Mouse (Mus musculus) heart, embryonic 11.5 days (tissue): ENCODE results near the gene Sh3bgr. TPM values are rescaled to one million over a fixed set of nuclear protein-coding genes. Genes with fewer than 3 reads are reported as not detected.

Experiments
- ATAC-seq: fragments of 200-750 bp; cut with Nextera tagmentation; replicated peaks from 2 replicates; pipeline ENCODE4 v1.8.0; 2017; ENCODE audit warnings: moderate library complexity; ENCODE audit not compliant: insufficient number of reproducible peaks, low FRiP score, low TSS enrichment
- H3K27ac ChIP-seq: fragments of 300-500 bp; sonication (generic); 2 replicates; pipeline ENCODE4 v1.5.1; 2014; ENCODE audit warnings: mild to moderate bottlenecking, low read depth, low read length
- H3K27me3 ChIP-seq: fragments of 300-500 bp; sonication (generic); 2 replicates; pipeline ENCODE4 v1.6.1; 2014; ENCODE audit warnings: mild to moderate bottlenecking, low read length, mixed read lengths; ENCODE audit not compliant: control insufficient read depth, insufficient read depth
- H3K36me3 ChIP-seq: fragments of 300-500 bp; sonication (generic); 2 replicates; pipeline ENCODE4 v1.6.1; 2014; ENCODE audit warnings: mild to moderate bottlenecking, low read length, moderate library complexity, mixed read lengths; ENCODE audit not compliant: control insufficient read depth, insufficient read depth
- H3K4me1 ChIP-seq: fragments of 300-500 bp; sonication (generic); 2 replicates; pipeline ENCODE4 v1.6.1; 2014; ENCODE audit warnings: low read length; ENCODE audit not compliant: control insufficient read depth, insufficient read depth
- H3K4me2 ChIP-seq: fragments of 300-500 bp; sonication (generic); 2 replicates; pipeline ENCODE4 v1.6.1; 2014; ENCODE audit warnings: mild to moderate bottlenecking, moderate library complexity
- H3K4me3 ChIP-seq: fragments of 300-500 bp; sonication (generic); 2 replicates; pipeline ENCODE4 v1.5.1; 2014; ENCODE audit warnings: low read depth, low read length
- H3K9ac ChIP-seq: fragments of 300-500 bp; sonication (generic); 2 replicates; pipeline ENCODE4 v1.6.1; 2014; ENCODE audit warnings: mild to moderate bottlenecking, low read depth, low read length, moderate library complexity
- H3K9me3 ChIP-seq: fragments of 300-500 bp; sonication (generic); replicated peaks from 2 replicates; pipeline ENCODE4 v1.6.1; 2016; ENCODE audit warnings: low read length; ENCODE audit not compliant: control insufficient read depth
- WGBS: fragments of 180-500 bp; shearing (Covaris S2); extraction: QIAGEN DNeasy Blood & Tissue Kit; methylation state at CpG from one replicate; pipeline ENCODE4 v1.1.7; 2014; ENCODE audit not compliant: insufficient replicate concordance; 5-methylcytosine and 5-hydroxymethylcytosine counted together
- polyA plus RNA-seq: library from polyadenylated mRNA; unstranded; fragments of >200 nt; fragmentation: Nextera tagmentation; extraction: Ambion mirVana; gene quantifications from 2 replicates; pipeline ENCODE4 v1.2.1, GENCODE M21; 2014

Sh3bgr gene
- polyA plus RNA-seq, 1 experiment from 2014 or later, result 664 TPM

GRCm38 (mm10) chr16:96222452-96222851 lies 22.2 kb downstream of the Sh3bgr start:
- H3K27ac ChIP-seq, result no peak overlapping the region
- no peaks in the 10 kb centered on the region for H3K4me1 ChIP-seq
- H3K4me2 ChIP-seq, result no peak overlapping the region
- no peak overlapping the region for H3K9ac ChIP-seq
- H3K4me3 ChIP-seq, result no peak overlapping the region
- H3K9me3 ChIP-seq, result no peaks in the 10 kb centered on the region
- H3K27me3 ChIP-seq, result no peaks in the 10 kb centered on the region
- 66% methylated on average over 1 of the region's 1 CpGs for WGBS
- peaks cover 2% of the 10 kb centered on the region; the same call in 1 of the 2 replicates for H3K36me3 ChIP-seq
- no peak for ATAC-seq

GRCm38 (mm10) chr16:96228438-96228837 lies 28.2 kb downstream of the Sh3bgr start:
- Histone ChIP-seq H3K27me3 (no peaks in the 10 kb centered on the region), H3K4me3 (no peak overlapping the region), H3K27ac (no peak overlapping the region), H3K9ac (no peak overlapping the region), H3K4me1 (no peaks in the 10 kb centered on the region), H3K36me3 (peaks cover 2% of the 10 kb centered on the region; the same call in 1 of the 2 replicates), H3K4me2 (no peak overlapping the region), H3K9me3 (no peaks in the 10 kb centered on the region)
- ATAC-seq, result no peak
- 75% methylated on average over 13 of the region's 13 CpGs for WGBS

- Histone ChIP-seq H3K9ac (no peak overlapping the region), H3K4me1 (no peaks in the 10 kb centered on the region), H3K27ac (no peak overlapping the region), H3K36me3 (peaks cover 2% of the 10 kb centered on the region; the same call in 1 of the 2 replicates), H3K4me2 (no peak overlapping the region), H3K4me3 (no peak overlapping the region), H3K9me3 (no peaks in the 10 kb centered on the region), H3K27me3 (no peaks in the 10 kb centered on the region)
- WGBS, result 48% methylated on average over 8 of the region's 8 CpGs
- ATAC-seq, result 0 out of 2 replicates have a peak, but pooled peaks have one; percentile 46
Observed at GRCm38 (mm10) chr16:96229044-96229555, 28.9 kb downstream of the Sh3bgr start.

- Histone ChIP-seq H3K9ac (no peak overlapping the region), H3K4me3 (no peak overlapping the region), H3K9me3 (no peaks in the 10 kb centered on the region), H3K27ac (no peak overlapping the region), H3K36me3 (0 out of 2 replicates have a peak, but pooled peaks cover 2% of the 10 kb centered on the region), H3K4me2 (no peak overlapping the region), H3K4me1 (no peaks in the 10 kb centered on the region), H3K27me3 (no peaks in the 10 kb centered on the region)
- WGBS, result 33% methylated on average over 11 of the region's 11 CpGs
- 0 out of 2 replicates have a peak, but pooled peaks have one; percentile 67 for ATAC-seq
Observed at GRCm38 (mm10) chr16:96230411-96230810, 30.2 kb downstream of the Sh3bgr start.

GRCm38 (mm10) chr16:96231251-96231650 lies 31.0 kb downstream of the Sh3bgr start:
- Histone ChIP-seq H3K9ac (no peak overlapping the region), H3K4me1 (no peaks in the 10 kb centered on the region), H3K27ac (no peak overlapping the region), H3K27me3 (no peaks in the 10 kb centered on the region), H3K9me3 (no peaks in the 10 kb centered on the region), H3K36me3 (0 out of 2 replicates have a peak, but pooled peaks cover 2% of the 10 kb centered on the region), H3K4me2 (no peak overlapping the region), H3K4me3 (no peak overlapping the region)
- 82% methylated on average over 4 of the region's 4 CpGs for WGBS
- ATAC-seq, result no peak

- H3K27me3 ChIP-seq, result no peaks in the 10 kb centered on the region
- H3K9me3 ChIP-seq, result no peaks in the 10 kb centered on the region
- 0 out of 2 replicates have a peak, but pooled peaks cover 2% of the 10 kb centered on the region for H3K36me3 ChIP-seq
- no peak overlapping the region for H3K4me2 ChIP-seq
- H3K27ac ChIP-seq, result no peak overlapping the region
- no peaks in the 10 kb centered on the region for H3K4me1 ChIP-seq
- no peak for ATAC-seq
- no peak overlapping the region for H3K9ac ChIP-seq
- WGBS, result 71% methylated on average over 8 of the region's 8 CpGs
- no peak overlapping the region for H3K4me3 ChIP-seq
Observed at GRCm38 (mm10) chr16:96231974-96232373, 31.7 kb downstream of the Sh3bgr start.

GRCm38 (mm10) chr16:96233996-96234395 lies 33.7 kb downstream of the Sh3bgr start:
- H3K4me2 ChIP-seq, result no peak overlapping the region
- no peak overlapping the region for H3K4me3 ChIP-seq
- no peaks in the 10 kb centered on the region for H3K36me3 ChIP-seq
- H3K27me3 ChIP-seq, result no peaks in the 10 kb centered on the region
- no peak overlapping the region for H3K27ac ChIP-seq
- no peak for ATAC-seq
- no peaks in the 10 kb centered on the region for H3K9me3 ChIP-seq
- H3K4me1 ChIP-seq, result no peaks in the 10 kb centered on the region
- whole genome bisulfite sequencing, result 80% methylated on average over 8 of the region's 8 CpGs
- no peak overlapping the region for H3K9ac ChIP-seq

- no peaks in the 10 kb centered on the region for H3K27me3 ChIP-seq
- H3K9ac ChIP-seq, result no peak within 1 kb of the TSS
- 75% methylated on average over 17 of the region's 17 CpGs for WGBS
- H3K4me3 ChIP-seq, result no peak within 1 kb of the TSS
- H3K27ac ChIP-seq, result no peak within 1 kb of the TSS
- no peak for ATAC-seq
- no peak within 1 kb of the TSS for H3K4me2 ChIP-seq
- H3K9me3 ChIP-seq, result no peaks in the 10 kb centered on the region
- H3K4me1 ChIP-seq, result no peaks in the 10 kb centered on the region
- H3K36me3 ChIP-seq, result no peaks in the 10 kb centered on the region
Observed at GRCm38 (mm10) chr16:96235366-96235970, 35.2 kb downstream of the Sh3bgr start, which contains the start of gene B3galt5. B3galt5 (plus strand) TSS chr16:96235801.

- H3K4me3 ChIP-seq, result no peak overlapping the region
- H3K9me3 ChIP-seq, result 0 out of 2 replicates have a peak, but pooled peaks cover 4% of the 10 kb centered on the region
- WGBS, result 67% methylated on average over 6 of the region's 6 CpGs
- no peak for ATAC-seq
- H3K4me2 ChIP-seq, result no peak overlapping the region
- H3K4me1 ChIP-seq, result no peaks in the 10 kb centered on the region
- H3K27ac ChIP-seq, result no peak overlapping the region
- H3K27me3 ChIP-seq, result no peaks in the 10 kb centered on the region
- H3K36me3 ChIP-seq, result no peaks in the 10 kb centered on the region
- H3K9ac ChIP-seq, result no peak overlapping the region
Observed at GRCm38 (mm10) chr16:96244496-96244895, 44.2 kb downstream of the Sh3bgr start.
